Mouse (Mus musculus) spleen, adult 18-20 months (tissue): Measurements from ENCODE around the gene Uaca.
A peak's percentile ranks its signal among the peaks of the same experiment; 100 is the strongest.

Experiments
- DNase-seq, 2 experiments: peaks; one replicate each; pipeline ENCODE4 v3.0.0; 2022; ENCODE audit warnings: mixed read lengths in 2 of 2

Gene Uaca

DNA sequence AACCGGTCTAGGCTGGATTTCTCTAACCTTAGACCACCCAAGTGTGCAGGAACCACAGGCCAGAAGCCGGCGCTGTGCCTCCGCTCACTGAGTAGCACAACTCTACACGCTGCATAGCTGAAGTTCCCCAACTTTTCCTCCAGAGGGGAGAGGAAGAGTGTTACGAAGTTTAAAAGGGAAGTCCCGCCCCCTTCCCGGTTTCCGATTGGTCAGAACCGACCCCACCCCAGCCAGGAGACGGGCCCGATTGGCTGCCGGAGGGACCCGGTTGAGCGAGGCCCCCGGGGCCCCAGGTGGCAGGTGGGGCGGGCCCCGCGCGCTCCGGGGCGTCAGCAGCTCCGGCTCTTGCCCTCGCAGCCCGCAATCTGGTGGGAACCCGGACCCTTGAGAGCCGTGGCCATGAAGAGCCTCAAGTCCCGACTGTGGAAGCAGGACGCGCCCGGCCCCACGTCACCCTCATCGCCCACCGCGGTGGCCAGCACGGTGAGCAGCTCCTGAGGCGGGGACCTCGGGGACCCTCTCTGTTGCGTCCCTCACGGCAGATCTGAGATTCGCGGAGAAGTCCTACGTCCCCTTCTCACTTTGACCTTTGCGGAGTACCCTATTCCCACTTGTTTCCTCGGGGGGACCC lies at the start of gene Uaca:
Gene Uaca, plus strand, starts transcription at position 333 of the 631 bp plus-strand sequence.
- peak; percentile 16 to 39 for DNase-seq

DNA sequence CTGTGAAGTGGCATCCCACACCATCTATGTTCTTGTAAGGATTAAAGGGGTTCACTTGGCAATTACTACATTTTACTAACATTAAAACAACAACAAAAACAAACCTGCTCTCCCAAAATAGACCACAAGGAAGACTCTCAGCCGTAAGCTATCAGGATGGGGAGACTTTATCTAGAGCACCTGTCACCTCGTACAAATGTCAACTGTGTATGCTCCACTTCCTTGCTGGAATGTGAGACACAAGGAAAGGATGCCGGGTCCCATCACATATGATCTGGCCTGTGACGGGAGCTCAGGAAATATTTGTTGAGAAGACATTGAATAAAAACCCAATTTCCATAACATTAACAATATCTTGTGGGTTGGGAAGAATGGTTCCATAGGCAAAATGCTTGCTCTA lies 49.4 kb upstream of the Uaca start:
- no peak for DNase-seq

DNA sequence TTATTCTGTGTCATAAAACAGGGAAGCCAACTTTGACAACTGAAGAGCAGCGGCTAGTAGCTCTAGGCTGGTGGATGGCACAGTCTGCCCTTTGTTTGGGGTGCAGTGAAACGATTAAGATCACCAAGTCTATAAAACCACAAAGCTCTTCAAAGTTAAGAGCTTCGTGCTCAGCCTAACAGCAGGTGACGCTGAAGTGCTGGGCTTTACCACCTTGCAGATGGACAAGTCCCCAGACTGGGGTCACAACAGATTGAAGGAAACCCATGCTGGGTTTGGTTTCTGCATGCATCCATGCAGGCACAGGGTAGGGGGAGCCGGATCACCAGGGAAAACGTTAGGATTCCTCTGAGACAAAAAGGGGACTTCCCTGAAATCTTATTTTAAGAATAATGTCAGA lies 47.8 kb upstream of the Uaca start:
- DNase-seq = no peak

DNA sequence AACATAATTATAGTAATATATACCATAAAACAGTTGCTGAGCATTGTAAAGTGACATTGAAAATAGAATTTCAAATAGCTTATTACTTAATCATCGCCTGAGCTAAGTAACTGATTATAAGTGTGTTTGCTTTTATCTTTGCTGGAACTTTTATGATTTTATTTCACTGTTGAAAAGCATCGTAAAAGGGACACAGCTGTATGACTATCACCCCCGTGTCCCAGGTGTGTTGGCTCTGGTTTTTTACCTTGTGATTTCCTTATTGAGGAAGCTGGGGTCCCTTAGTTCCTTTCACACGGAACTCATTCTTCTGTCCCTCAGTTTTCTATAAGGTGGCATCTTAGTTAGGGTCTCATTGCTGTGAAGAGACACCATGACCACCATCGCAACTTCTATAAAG lies 46.7 kb upstream of the Uaca start:
- DNase-seq = no peak

DNA sequence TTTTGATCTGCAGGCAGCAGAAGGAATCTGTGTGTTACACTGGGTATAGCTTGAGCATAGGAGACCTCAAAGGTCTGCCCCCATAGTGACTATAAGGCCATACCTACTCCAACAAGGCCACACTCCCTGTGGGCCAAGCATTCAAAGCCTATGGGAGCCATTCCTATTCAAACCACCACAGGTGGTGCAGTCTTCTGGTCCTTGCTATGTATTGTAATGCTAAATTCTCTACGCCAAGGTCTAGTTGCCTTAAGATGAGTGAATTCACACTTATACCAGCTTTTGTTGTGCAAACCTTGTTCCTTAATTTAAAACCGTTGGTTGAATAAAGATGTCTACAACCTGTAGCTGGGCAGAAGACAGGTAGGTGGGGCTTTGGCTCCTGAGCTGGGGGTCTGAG lies 46.2 kb upstream of the Uaca start:
- DNase-seq = no peak

DNA sequence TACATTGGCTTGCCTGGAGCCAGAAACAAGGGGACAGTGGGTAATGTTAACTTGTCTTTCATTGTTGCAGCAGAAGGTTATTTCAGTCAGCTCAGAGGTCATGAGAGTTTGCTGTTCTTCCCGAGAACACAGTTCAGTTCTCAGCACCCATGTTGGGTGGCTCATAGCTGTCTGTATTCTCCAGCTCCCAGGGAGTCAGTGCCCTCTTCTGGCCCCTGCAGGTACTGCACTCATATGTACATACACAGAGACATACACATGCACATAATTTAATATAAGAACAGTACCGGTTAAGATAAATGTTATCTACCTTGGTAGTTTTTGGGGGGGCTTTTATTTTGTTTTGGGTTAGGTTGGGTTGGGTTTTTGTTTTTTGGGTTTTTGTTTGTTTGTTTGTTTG lies 45.2 kb upstream of the Uaca start:
- DNase-seq = no peak

DNA sequence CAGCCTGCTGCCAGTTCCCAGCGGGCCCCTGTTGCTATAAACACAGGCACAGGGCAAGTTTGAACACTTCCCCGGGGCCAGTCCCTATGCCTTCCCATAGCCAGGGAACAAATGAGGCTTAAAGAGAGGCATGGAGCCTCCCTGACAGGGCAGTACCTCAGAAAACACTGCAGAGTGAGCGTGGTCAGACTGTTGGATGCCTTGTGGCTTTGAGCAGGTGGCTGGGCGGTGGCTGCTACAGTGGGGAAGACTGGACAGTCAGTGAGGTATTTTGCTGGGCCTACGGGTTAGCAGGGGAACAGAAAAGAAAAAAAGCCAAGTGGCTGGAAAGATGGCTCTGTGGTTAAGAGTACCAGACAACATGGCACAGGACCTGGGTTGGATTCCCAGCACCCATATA lies 43.2 kb upstream of the Uaca start:
- DNase-seq = no peak

DNA sequence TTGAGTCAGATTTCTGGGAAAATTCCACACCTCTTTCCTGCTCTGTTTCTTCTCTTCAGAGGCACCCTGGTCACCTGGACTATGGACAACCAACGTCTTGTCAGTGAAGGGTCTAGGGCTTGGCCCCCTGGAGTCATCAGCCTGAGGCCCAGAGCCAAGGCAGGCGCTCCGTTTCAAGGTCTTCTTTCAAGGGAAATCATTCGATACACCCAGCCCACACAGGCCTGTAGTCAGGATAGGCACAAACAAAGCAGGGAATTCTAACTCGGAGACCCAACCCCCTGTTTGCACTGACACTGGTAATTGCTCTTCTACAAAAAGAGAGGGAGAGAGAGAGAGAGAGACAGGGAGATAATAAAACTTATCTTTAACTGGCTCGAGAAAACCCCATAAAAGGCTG lies 42.4 kb upstream of the Uaca start:
- no peak for DNase-seq

DNA sequence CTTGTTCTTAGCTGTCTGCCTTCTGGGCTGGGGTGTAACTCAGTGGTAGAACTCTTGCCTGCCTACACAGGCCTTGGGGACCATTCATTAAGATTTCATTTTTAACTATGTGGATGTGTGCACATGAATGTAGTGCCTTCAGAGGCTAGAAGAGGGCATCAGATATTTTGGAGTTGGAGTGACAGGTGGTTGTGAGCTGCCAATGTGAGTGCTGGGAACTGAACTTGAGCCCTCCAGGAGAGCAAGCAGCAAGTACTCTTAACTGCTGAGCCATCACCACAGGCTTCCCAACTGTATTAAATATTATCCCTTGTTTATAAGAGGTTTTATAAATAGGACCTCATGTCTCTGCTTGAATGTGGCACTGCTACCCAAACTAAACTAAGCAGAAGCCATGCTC lies 41.7 kb upstream of the Uaca start:
- no peak for DNase-seq

DNA sequence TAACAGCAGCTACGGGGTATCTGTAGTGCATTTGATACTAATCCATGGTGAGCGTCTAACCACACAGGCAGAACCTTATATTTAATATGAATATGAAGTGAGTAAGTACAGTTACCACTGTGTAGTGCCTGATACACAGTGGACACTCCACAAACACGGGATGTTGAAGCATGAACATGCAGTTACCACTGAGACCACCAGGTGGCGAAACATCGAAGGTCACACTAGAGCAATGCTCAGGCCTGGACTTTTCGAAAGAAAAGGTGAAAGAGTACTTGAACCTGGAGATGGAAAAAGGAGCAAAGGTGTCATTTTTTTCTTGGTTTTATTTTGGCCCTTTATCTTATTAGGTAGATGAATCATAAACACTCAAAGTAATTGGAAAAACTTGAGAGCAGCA lies 38.1 kb upstream of the Uaca start:
- DNase-seq = peak in 1 of 2 experiments; percentile 62

DNA sequence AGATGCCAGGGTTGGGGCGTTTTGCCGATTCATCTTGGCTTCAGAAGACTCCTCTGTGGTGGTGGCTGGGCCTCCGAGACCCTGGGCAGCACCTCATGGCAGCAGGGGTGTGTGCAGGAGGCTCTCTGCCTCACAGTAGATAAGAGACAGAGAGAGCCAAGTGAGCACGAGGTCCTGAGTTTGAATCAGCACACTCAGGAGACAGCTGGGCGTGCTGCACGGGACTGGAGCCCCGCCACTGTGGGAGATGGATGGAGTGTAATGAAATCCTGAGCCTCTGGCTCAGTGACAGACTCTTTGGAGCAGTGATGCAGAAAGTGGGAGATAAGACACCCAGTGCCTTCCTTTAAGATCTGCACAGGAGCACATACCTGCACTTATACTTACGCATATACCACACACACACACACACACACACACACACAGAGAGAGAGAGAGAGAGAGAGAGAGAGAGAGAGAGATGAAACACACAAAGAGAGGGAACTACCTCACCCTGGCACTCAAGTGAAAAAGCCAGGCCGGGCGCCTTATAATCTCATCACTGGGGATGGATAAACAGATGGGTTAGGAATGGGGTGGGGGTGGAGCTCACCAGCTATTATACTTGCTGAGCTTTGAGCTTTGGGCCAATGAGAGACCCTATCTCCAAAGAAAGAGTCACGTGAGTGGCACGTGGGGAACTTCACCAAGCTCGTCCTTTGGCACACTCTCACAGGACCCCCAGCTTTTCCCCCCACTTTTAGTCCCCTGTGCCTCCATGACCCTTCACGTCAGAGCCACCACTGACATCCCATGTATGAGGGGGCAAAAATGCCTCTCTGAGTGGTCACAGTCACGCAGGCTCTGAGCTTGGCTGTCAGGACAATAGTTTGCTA lies 37.2 kb upstream of the Uaca start:
- DNase-seq = no peak

DNA sequence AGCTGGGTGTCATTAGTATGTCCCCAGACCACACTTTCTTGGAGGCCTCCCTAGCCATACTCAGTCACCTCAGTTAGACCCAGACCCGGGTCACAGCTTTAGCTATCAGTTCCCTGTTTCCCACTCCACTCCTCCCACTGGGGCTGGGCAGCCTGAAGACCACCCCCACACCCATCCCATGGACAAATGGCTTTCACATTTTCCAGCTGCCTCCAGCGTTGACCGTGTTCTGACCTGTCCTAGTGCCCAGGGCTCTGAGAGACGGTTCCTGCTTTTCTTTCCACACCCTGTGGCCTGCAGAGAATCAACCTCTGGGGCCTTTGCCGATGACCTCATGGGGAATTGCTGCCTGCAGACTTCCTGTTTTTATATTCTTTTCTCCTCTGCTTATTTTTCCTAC lies 36.5 kb upstream of the Uaca start:
- DNase-seq = no peak

DNA sequence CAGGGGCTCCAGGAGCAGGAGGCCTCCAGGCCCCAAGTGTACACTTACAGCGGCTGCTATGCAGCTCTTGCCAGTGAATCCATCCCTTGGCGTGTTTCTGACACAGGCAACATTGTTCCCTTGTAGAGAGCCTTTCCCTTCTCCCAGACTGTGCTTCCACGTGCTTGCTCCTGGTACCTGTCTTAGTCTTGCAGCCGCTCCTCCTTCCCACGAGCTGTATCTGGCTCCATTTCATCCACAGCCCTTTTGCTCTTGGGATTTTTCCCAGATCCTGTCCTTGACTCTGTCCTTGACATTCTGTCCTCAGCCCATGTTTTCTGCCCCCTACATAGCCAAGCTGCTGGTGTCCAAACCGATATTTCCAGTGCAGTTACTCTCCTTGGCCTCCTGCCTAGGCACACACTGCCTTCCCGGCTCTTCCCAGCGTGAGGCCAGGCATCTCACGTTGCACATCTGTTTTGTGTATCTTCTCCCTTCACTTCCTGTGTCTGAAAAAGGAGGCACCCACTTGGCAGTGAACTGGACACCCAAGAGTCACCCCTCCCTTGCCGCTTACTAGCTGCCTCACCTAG lies 34.8 kb upstream of the Uaca start:
- DNase-seq = no peak

DNA sequence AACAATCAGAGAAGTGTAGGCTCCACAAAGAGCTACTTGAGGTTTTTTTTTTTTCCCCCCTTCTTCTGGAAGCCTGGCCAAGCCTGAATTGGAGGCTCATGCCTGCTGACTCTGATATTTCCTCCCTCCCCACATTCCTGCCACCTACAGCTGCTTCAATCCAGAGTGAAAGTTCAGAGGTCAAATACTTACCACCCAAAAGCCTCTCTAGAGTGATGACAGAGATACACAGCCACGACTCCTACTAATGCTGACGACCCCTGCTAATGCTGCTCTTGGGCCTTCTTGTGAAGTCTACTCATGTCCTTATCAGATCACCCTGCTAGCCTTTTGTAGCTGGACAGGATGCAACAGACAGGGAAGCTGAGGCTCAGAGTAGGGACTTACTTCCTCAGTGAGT lies 29.2 kb upstream of the Uaca start:
- no peak for DNase-seq

DNA sequence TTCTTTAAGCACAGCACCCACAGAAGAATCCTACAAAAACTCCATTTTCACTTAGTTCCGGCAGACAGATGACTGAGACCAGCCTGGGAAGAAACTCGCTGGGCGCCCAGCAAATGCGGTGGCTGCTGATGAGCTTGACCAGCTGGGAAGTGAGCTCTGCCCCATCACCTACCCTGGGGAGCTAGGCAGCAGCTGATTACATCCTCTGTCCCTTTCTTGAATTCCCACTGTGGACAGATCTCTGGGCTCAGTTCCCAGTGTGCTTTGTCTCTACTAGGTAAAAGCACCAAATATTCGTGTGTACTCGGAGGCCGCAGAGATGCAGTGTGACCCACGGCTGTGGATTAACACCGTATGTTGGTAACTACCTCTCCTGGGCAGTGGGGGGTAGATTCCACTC lies 25.9 kb upstream of the Uaca start:
- no peak for DNase-seq

DNA sequence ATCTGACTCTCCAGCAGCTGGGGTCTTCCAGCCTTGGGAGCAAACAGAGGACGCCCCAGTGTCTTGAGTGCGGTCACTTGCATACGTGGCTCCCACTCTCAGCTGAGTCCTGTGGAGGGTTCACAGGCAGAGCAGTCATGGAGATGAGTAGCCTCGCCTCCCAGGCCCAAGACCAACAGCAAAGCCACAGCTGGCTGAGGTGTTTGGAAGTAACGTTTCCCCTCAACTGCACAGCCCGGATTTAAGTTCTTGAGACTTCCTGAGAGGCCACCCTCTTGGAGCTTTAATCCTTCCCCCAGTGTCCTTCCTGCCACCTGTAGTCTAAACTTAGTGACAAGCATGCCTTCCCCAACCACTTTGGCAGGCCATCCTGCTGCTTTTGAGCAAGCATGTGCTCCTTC lies 24.6 kb upstream of the Uaca start:
- DNase-seq = no peak

DNA sequence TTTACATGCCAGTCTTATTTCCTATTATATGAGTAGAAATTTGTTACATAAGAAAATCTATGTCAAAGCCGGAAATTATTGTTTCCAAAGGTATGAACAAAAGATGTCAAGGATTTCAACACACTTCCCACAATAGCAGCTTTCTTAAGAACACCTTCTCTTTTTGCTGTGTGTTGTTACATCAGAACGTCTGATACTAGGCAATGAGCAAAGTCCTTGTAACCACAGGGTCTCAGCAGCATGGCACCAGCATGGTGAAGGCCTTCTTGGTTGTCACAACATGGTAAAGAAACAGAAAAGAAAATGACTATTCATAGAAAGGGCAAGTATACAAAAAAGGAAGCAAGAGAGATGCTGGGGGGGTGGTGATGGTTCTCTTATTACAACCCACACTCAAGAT lies 20.6 kb upstream of the Uaca start:
- DNase-seq = no peak

DNA sequence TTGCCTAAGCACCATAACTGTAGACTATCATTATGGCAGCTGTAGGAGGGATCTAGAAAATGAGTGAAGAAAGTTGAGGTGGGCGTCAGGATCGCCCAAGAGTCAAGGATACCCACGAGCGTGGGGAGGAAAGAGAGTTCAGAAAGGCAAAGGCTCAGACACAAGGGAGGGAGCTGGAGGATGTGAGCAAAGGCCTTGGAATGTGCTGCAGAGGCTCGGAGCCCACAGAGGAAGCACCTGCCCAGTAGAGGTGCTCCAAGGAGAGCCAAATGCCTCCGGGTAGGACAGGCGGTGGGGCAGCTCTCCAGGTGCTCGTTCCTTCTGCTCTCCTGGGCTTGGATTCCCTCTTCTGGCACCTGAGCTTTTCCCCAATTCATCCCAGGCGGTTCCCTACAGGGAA lies 17.4 kb upstream of the Uaca start:
- no peak for DNase-seq

DNA sequence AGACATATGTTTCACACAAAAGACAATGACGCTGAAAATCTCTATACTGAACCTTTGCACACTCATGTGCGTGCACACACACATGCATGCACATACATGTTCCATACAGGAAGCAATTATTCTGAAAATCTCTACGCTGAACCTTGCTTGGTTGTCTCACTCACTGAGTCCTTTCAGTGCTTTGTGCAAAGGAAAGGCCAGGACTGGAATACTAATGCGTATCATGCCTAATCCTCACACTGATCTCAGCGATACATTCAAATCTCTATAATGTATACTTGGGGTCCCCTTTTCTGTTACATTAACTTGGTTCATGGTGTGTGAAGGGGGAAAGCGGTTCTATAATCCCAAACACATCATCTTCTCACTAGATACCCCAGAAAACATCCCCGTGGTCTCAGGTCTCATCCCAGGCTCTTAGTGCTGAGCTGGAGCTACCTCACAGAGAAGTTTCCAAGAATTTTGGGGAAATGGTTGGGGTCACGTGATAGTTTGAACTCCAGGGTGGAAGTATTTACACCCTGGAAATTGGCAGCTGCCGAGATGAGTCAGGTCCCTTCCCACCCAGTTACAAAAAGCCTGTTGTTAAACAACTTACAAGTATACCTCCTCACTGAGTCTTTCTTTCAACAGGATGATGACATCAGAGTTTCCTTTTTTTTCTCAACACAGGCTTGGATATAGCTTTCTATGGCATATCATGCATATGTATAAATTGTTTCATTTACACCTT lies 12.1 kb upstream of the Uaca start:
- no peak for DNase-seq

DNA sequence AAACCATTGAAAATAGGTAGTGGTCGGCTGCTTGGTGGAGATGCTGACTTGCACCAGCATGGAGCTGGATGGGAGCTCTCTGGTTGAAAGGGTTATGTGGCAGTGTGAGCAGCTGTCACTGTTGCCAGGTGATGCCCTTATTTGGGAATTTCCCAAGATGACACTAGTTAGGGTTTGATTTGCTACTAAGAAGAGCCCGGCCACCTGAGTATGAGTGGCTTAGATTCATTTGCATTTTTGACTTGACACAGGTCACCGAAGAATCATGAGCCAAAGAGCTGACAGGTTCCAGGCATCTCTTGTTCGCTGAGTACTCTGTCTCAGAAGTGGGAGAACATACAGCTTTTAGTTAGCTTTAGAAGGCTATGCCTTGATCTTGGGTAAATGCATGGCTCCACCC lies 9.3 kb upstream of the Uaca start:
- DNase-seq = no peak

DNA sequence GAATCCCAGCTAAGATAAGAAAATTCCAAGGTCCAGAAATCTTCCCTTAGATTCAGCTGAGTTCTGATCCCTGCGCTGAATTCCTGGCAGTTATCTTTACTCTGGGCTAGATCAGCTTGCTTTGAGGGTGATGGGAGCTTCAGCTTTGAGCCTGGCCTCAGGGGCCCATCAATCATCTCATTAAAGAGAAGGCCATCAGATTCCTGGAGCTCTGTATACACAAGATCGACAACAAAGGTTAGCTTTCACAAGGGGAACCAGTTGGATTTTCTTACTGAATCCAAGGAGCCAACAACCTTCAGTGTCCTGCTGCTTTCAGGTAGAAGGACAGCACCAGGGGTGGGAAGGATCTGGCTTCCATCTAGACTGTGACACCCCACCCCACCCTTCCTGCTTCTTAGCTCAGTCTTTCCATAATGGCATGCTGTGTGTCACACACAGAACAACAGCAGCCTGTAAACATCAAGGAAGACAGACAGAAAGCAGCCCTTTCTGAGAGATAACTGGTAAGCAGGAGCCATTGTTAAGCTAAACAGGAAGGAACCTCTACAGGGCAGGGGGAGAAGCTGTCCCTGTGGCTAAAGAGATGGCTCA lies 6.7 kb upstream of the Uaca start:
- no peak for DNase-seq

DNA sequence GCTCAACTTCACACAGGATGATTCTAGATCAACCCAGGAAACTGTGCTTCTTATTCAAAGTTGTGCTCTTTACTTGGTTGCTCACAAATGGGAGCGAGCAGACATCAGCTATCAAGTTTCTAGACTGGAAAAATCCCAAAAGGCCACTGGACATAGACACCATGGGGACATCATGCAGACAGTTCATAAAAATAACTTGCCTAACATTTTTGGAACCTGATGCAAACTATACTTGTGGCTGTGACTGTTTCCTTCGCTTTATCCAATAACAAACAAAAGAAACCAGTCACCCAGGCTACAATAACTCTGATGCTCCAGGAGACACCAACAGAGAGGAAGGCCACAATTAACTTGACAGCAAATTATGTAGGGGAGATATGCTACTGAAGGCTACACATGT lies 4.1 kb upstream of the Uaca start:
- DNase-seq = no peak

DNA sequence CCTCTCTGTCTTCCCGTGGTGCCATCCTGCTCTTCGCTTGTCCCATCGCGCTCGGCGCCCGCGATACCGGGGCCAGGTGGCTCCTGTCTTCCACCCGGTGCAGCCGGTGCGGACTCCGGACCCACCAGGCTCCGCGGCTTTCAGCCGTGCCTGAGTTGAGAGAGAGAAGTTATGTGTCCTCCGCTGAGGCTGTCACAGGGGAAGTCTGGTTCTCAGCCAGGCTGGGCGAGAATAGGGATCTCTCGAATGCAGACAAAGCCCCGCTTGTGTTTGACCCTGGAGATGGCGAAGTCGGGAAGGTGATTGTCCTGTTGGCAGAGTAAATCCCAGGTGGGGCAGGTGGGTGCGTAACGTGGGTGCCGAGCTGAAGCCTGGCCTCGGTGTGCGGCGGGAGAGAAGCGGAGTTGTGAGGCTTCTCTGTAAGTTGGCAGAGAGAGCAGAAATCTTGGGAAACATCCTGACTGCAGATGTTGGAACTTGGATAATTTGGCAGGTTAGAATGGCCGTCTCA lies 554 bp downstream of the Uaca start:
- DNase-seq = peak in 1 of 2 experiments; percentile 25
